Mouse (Mus musculus) right cerebral cortex, adult 2 months (tissue): ENCODE measurements at regions not wholly inside any gene's neighbourhood (a gene's known extent, or its start where the extent isn't known, plus 50 kb on each side); places are given as distances from the start of the nearest gene placed in this dataset.

ENCODE experiments used
- DNase-seq, 2 experiments: peaks; one replicate each; pipeline ENCODE4 v3.0.0; 2021 to 2022; ENCODE audit warnings: low spot score in 2 of 2

- no peak for DNase-seq
Measured at GRCm38 (mm10) chr2:56083226-56083625, 647.5 kb downstream of the Kcnj3 start.

DNA sequence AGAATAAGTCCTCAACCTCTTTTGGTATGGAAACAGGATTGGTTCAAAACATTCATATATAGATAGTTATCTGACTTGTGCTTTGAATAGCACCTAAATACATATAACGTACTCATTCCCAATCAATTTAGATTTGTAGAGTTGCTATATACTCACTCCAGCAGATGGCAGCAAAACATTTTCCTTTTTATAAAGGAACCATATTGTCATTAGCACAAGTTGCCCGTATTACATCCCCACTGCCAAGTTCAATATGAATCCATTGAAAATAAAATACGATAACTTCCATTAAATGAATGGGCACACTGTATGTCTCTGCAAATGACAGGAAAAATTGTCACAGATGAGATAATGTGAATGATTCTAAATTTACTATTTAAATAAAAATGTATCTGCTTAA lies 673.8 kb downstream of the Kcnj3 start:
- no peak for DNase-seq

GRCm38 (mm10) chr2:56109975-56110374 lies 674.2 kb downstream of the Kcnj3 start:
- DNase-seq, result no peak

DNA sequence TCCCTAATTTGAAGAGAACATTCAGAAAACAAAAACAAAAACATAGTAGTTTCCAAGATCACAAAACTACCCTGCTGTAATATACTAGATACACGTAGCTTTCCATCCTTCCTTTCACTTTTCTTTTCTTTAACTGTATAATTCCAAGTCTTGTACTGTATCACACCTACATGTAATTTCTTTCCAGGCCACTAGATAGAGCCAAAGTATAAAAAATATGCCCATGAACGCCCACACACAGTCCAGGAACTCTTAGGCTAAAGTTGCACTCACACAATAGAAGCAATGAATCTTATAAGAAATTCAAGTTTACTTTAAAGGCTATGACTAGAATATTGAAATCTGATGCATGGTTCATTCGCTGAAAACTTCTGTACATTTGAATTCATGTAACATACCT lies 678.7 kb downstream of the Kcnj3 start:
- peak; percentile 53 to 67 for DNase-seq

DNA sequence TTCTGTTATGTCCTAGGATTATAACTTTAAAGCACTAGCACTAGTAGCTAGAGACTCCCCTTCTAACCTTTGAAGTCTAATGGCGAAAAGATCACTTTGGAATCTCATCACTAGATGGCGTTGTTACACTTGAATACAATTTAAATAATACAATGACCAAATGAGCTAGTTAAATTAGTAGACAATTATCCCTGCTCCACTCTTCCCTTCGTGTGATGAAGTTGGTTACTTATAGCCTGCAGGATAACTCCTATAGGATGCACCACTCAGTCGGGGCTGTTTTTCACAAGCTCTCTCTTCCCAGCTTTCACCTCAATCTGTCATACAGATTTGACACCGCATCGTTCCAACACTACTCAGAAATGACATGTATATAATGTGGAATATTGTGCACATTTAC lies 683.6 kb downstream of the Kcnj3 start:
- DNase-seq, result peak; percentile 6 to 23

GRCm38 (mm10) chr2:56147107-56147615 lies 711.4 kb downstream of the Kcnj3 start:
- DNase-seq, result no peak

GRCm38 (mm10) chr2:56196449-56196848 lies 760.7 kb downstream of the Kcnj3 start:
- DNase-seq, result peak; percentile 6 to 11

- DNase-seq, result no peak
Measured at GRCm38 (mm10) chr2:56227476-56227875, 791.7 kb downstream of the Kcnj3 start.

GRCm38 (mm10) chr2:56233042-56233441 lies 797.3 kb downstream of the Kcnj3 start:
- DNase-seq, result peak; percentile 16 to 29

DNA sequence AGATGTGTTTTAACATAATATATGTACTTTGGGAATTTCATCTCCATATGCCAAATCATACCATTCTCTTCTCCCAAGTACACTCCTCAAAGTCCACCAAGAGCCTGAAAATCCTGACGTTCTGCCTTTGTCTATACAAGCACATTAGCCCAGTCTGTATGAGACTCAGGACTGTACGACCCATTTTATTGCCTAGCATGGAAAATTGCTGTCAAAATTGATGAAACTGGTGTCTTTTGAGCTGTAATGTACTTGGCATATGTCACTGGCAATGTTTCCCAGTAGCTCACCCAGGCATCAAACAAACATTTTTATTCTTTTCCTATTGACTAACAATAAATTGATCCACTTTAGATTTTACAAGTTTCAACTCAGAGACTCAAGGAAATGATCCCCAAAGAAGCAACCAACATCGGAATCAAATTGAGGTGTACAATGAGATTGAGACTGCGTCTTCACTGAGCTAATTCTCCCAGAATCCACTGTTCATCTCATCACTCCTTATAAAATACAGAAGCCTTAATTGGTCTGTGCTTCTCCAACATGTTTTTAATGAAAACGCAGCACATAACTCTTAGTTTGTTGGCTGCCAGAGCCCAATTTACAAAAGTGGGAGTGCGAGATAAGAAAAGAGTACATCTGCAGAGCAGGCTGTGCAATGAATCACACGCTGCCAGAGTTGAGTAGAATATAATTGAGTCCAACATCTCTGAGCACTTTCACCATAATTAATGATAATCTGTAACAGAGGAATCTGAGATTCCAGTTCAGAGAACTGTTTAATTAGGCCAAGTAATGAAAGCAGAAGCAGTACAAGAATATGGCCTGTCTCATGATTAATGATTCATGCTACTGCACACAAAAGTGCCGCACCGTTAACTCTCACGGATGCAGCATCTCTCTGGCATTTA lies 821.5 kb downstream of the Kcnj3 start:
- peak; percentile 38 to 44 for DNase-seq

GRCm38 (mm10) chr2:56304920-56305319 lies 818.9 kb downstream of the Nr4a2 start:
- DNase-seq, result no peak

DNA sequence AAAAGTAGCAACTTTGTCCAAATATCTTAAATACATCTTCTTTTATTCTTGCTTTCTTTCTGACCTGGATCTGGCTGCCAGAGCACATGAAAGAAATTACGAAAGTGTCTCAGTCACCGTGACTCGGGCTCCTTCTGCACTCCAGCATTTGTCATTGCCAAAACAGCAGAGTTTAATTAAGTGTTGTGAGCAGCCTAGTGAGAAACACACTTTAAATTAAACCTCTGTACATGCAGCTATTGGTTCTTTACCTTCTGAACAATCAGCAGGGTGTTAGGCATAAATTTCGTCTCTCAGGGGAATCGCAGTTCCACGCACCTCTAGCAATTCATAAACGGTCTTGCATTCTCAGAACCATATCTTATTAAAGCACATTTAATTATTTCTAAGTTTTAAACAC lies 802.1 kb downstream of the Nr4a2 start:
- DNase-seq, result no peak

GRCm38 (mm10) chr2:56322508-56322907 lies 801.3 kb downstream of the Nr4a2 start:
- no peak for DNase-seq

GRCm38 (mm10) chr2:56335974-56336373 lies 787.8 kb downstream of the Nr4a2 start:
- no peak for DNase-seq

- DNase-seq, result no peak
Measured at GRCm38 (mm10) chr2:56364065-56364464, 759.7 kb downstream of the Nr4a2 start.
